Mouse (Mus musculus): Measurements from ENCODE around the gene Tubb5.

The Tubb5 gene

GRCm38 (mm10) chr17:35838122-35838544, at the start of gene Tubb5:
TSS of gene Tubb5 (minus strand) at chr17:35838306.
- DNase-seq (ENCODE audit: low read depth, low spot score), result peak; percentile 95

- no peak for DNase-seq (ENCODE audit: low read depth, low spot score)
These were observed 49.6 kb upstream of the Tubb5 start for GRCm38 (mm10) chr17:35887725-35888124.

- DNase-seq (ENCODE audit: low read depth, low spot score), result no peak
These were observed 45.7 kb upstream of the Tubb5 start for GRCm38 (mm10) chr17:35883777-35884176.

GRCm38 (mm10) chr17:35882924-35883323, 44.8 kb upstream of the Tubb5 start:
- DNase-seq (ENCODE audit: low read depth, low spot score), result no peak

- DNase-seq (ENCODE audit: low read depth, low spot score), result peak; percentile 95
These were observed 41.3 kb upstream of the Tubb5 start, which contains the start of gene Dhx16 for GRCm38 (mm10) chr17:35879245-35880057. TSS of gene Dhx16 (plus strand) at chr17:35879819.

- no peak for DNase-seq (ENCODE audit: low read depth, low spot score)
These were observed 36.6 kb upstream of the Tubb5 start for GRCm38 (mm10) chr17:35874721-35875120.

GRCm38 (mm10) chr17:35873774-35874519, 35.8 kb upstream of the Tubb5 start:
- DNase-seq (ENCODE audit: low read depth, low spot score), result peak; percentile 79

GRCm38 (mm10) chr17:35870884-35871696, 33.0 kb upstream of the Tubb5 start:
- DNase-seq (ENCODE audit: low read depth, low spot score), result no peak

GRCm38 (mm10) chr17:35870151-35870883, 32.2 kb upstream of the Tubb5 start:
- no peak for DNase-seq (ENCODE audit: low read depth, low spot score)

- DNase-seq (ENCODE audit: low read depth, low spot score), result no peak
These were observed 31.4 kb upstream of the Tubb5 start for GRCm38 (mm10) chr17:35869346-35870067.

GRCm38 (mm10) chr17:35868961-35869345, 30.8 kb upstream of the Tubb5 start:
- DNase-seq (ENCODE audit: low read depth, low spot score), result no peak

GRCm38 (mm10) chr17:35868165-35868820, 30.2 kb upstream of the Tubb5 start:
- no peak for DNase-seq (ENCODE audit: low read depth, low spot score)

- DNase-seq (ENCODE audit: low read depth, low spot score), result no peak
These were observed 29.1 kb upstream of the Tubb5 start for GRCm38 (mm10) chr17:35866911-35867890.

GRCm38 (mm10) chr17:35866281-35866831, 28.2 kb upstream of the Tubb5 start:
- DNase-seq (ENCODE audit: low read depth, low spot score), result peak; percentile 42

- peak; percentile 82 for DNase-seq (ENCODE audit: low read depth, low spot score)
These were observed 27.6 kb upstream of the Tubb5 start, which contains the start of gene Ppp1r18 for GRCm38 (mm10) chr17:35865481-35866280. TSS of gene Ppp1r18 (plus strand) at chr17:35865593.

- no peak for DNase-seq (ENCODE audit: low read depth, low spot score)
These were observed 26.8 kb upstream of the Tubb5 start for GRCm38 (mm10) chr17:35864832-35865353.

- DNase-seq (ENCODE audit: low read depth, low spot score), result peak; percentile 83
These were observed 23.2 kb upstream of the Tubb5 start, which contains the start of gene Nrm for GRCm38 (mm10) chr17:35861198-35861857. TSS of gene Nrm (plus strand) at chr17:35861318.
